Mouse (Mus musculus): ENCODE measurements around the gene Olfr1297. TPM values are rescaled to one million over a fixed set of nuclear protein-coding genes. Genes with fewer than 3 reads are reported as not detected.

Gene Olfr1297
- polyA plus RNA-seq (2015; fragmentation: Nextera tagmentation; extraction: Ambion mirVana), result not detected in 2 replicates

DNA sequence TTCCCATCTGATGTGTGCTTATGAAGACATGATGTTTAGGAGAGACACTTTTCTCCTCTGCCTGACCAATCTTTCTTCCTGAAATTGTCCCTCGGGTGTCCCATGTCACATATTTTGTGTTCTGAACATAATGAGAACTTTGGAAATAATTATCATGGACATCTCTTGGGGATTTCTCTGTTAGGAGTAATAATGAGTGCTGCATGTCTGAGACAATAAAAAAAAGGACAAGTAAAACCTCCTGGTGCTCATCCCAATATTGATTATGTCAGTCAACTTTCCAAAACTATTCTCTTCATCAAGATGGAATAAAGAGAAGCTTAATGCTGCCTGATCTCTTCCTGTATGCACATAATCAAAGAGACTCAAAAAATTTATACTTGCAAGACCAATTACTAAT lies at the start of gene Olfr1297:
Olfr1297 (minus strand) TSS at position 101 of the 400 bp plus-strand sequence.
- no peak for ATAC-seq (replicated peaks)
- H3K4me3 ChIP-seq, result no peak within 1 kb of the TSS
- 70% methylated on average over 1 of the region's 1 CpGs for WGBS
- H3K36me3 ChIP-seq (replicated peaks), result no peaks in the 10 kb centered on the region
- no peaks in the 10 kb centered on the region for H3K4me1 ChIP-seq
- H3K27ac ChIP-seq, result no peak within 1 kb of the TSS
- H3K4me2 ChIP-seq, result no peak within 1 kb of the TSS
- no peak within 1 kb of the TSS for H3K9ac ChIP-seq
- H3K9me3 ChIP-seq, result no peaks in the 10 kb centered on the region
- no peaks in the 10 kb centered on the region for H3K27me3 ChIP-seq (replicated peaks)

DNA sequence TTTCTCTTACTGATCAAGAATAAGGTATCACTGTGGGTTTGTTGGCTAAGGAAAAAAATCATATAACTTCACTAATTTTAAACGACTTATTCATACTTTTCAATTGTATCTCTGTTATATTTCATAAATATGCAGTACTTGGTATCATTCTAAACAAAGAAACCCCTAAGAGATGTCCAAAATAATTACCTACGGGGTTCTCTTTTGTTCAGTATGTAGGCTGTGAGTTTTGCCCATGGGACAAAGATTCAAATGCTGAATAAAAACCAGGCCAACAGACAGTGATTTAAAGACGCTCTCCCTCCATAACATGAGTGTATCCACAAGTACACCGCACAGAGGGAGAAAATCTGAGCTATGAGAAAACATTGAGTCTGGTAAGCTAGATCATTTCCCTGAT lies 34.8 kb upstream of the Olfr1297 start, which contains the start of gene Olfr1299:
Olfr1299 (plus strand) TSS at position 301 of the 400 bp plus-strand sequence.
- WGBS, result 79% methylated on average over 4 of the region's 4 CpGs
- H3K27ac ChIP-seq, result no peak within 1 kb of the TSS
- H3K36me3 ChIP-seq (replicated peaks), result no peaks in the 10 kb centered on the region
- no peak within 1 kb of the TSS for H3K4me2 ChIP-seq
- no peak within 1 kb of the TSS for H3K4me3 ChIP-seq
- no peaks in the 10 kb centered on the region for H3K4me1 ChIP-seq
- H3K9ac ChIP-seq, result no peak within 1 kb of the TSS
- H3K27me3 ChIP-seq (replicated peaks), result no peaks in the 10 kb centered on the region
- H3K9me3 ChIP-seq, result no peaks in the 10 kb centered on the region
- no peak for ATAC-seq (replicated peaks)

DNA sequence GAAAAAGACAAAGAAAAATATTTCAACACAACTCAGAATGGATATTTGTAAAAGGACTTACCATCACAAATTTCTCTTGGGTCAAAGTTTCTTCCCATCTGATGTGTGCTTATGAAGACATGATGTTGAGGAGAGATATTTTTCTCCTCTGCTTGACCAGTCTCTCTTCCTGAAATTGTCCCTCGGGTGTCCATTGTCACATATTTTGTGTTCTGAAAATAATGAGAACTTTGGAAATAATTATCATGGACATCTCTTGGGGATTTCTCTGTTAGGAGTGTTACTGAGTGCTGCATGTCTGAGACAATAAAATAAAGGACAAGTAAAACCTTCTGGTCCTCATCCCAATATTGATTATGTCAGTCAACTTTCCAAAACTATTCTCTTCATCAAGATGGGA lies 22.8 kb upstream of the Olfr1297 start, which contains the start of gene Olfr1298:
Olfr1298 (minus strand) TSS at position 101 of the 400 bp plus-strand sequence.
- 75% methylated on average over 1 of the region's 1 CpGs for WGBS
- H3K9me3 ChIP-seq, result no peaks in the 10 kb centered on the region

DNA sequence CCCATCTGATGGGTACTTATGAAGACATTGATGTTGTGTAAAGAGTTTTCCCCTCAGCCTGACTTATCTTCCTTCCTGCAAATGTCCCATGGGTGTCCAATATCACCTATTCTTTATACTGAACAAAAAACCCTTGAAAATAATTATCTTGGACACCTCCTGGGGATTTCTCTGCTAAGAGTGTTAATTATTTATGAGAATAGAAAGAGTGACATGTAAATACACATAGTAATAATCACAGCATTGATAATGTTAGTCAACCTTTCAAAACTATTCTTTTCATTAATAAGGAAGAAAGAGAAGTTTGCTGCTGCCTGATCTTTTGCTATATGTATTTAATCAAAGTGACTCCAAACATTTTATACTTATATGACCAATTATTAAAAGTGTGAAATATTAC lies 56.7 kb downstream of the Olfr1297 start, which contains the start of gene Olfr1295:
Olfr1295 (minus strand) TSS at position 101 of the 400 bp plus-strand sequence.
- no peak for ATAC-seq (replicated peaks)
- no peaks in the 10 kb centered on the region for H3K36me3 ChIP-seq (replicated peaks)
- H3K9me3 ChIP-seq, result no peaks in the 10 kb centered on the region
- H3K9ac ChIP-seq, result no peak within 1 kb of the TSS
- no peaks in the 10 kb centered on the region for H3K4me1 ChIP-seq
- no peaks in the 10 kb centered on the region for H3K27me3 ChIP-seq (replicated peaks)
- no peak within 1 kb of the TSS for H3K4me3 ChIP-seq
- no peak within 1 kb of the TSS for H3K27ac ChIP-seq
- H3K4me2 ChIP-seq, result no peak within 1 kb of the TSS

More for the DNA sequence above, 22.8 kb upstream of the Olfr1297 start, which contains the start of gene Olfr1298:
- H3K4me3 ChIP-seq, result no peak within 1 kb of the TSS
- H3K9ac ChIP-seq, result no peak within 1 kb of the TSS
- no peak for ATAC-seq (replicated peaks)
- H3K27ac ChIP-seq, result no peak within 1 kb of the TSS
- no peaks in the 10 kb centered on the region for H3K4me1 ChIP-seq
- no peak within 1 kb of the TSS for H3K4me2 ChIP-seq
- H3K27me3 ChIP-seq (replicated peaks), result no peaks in the 10 kb centered on the region
- H3K36me3 ChIP-seq (replicated peaks), result no peaks in the 10 kb centered on the region

Other genes starting within 250 kb of the Olfr1297 start
- not detected in 2 replicates for gene Olfr1286, start 203.4 kb downstream of the Olfr1297 start, polyA plus RNA-seq (2015; fragmentation: Nextera tagmentation; extraction: Ambion mirVana)
- not detected in 2 replicates for gene Olfr1287, start 177.4 kb downstream of the Olfr1297 start, polyA plus RNA-seq (2015; fragmentation: Nextera tagmentation; extraction: Ambion mirVana)
- gene Olfr1288, start 152.4 kb downstream of the Olfr1297 start, polyA plus RNA-seq (2015; fragmentation: Nextera tagmentation; extraction: Ambion mirVana), result not detected in 2 replicates
- not detected in 2 replicates for gene Olfr1289, start 145.7 kb downstream of the Olfr1297 start, polyA plus RNA-seq (2015; fragmentation: Nextera tagmentation; extraction: Ambion mirVana)
- gene Olfr1290, start 132.7 kb downstream of the Olfr1297 start, polyA plus RNA-seq (2015; fragmentation: Nextera tagmentation; extraction: Ambion mirVana), result not detected in 2 replicates
- gene Olfr1291-ps1, start 129.3 kb downstream of the Olfr1297 start, polyA plus RNA-seq (2015; fragmentation: Nextera tagmentation; extraction: Ambion mirVana), result not detected in 2 replicates
- gene Olfr1293-ps, start 101.3 kb downstream of the Olfr1297 start, polyA plus RNA-seq (2015; fragmentation: Nextera tagmentation; extraction: Ambion mirVana), result not detected in 2 replicates
- gene Olfr1294, start 86.2 kb downstream of the Olfr1297 start, polyA plus RNA-seq (2015; fragmentation: Nextera tagmentation; extraction: Ambion mirVana), result not detected in 2 replicates
- not detected in 2 replicates for gene Olfr1295, start 56.8 kb downstream of the Olfr1297 start, polyA plus RNA-seq (2015; fragmentation: Nextera tagmentation; extraction: Ambion mirVana)
- not detected in 2 replicates for gene Olfr1298, start 22.7 kb upstream of the Olfr1297 start, polyA plus RNA-seq (2015; fragmentation: Nextera tagmentation; extraction: Ambion mirVana)
- not detected in 2 replicates for gene Olfr1299, start 34.9 kb upstream of the Olfr1297 start, polyA plus RNA-seq (2015; fragmentation: Nextera tagmentation; extraction: Ambion mirVana)
- not detected in 2 replicates for gene Olfr1301, start 124.5 kb upstream of the Olfr1297 start, polyA plus RNA-seq (2015; fragmentation: Nextera tagmentation; extraction: Ambion mirVana)
- not detected in 2 replicates for gene Olfr1302, start 150.9 kb upstream of the Olfr1297 start, polyA plus RNA-seq (2015; fragmentation: Nextera tagmentation; extraction: Ambion mirVana)
- gene Olfr1303, start 193.8 kb upstream of the Olfr1297 start, polyA plus RNA-seq (2015; fragmentation: Nextera tagmentation; extraction: Ambion mirVana), result not detected in 2 replicates

All from midbrain, embryonic 15.5 days (tissue).